Mouse (Mus musculus) limb, embryonic 10.5 days (tissue): ENCODE results near the gene Fiz1. TPM values are rescaled to one million over a fixed set of nuclear protein-coding genes. Genes with fewer than 3 reads are reported as not detected.

Source experiments
- DNase-seq: peaks from one replicate; pipeline ENCODE4 v3.0.0-alpha.2; 2017; ENCODE audit warnings: low spot score
- H3K27ac ChIP-seq: fragments of 300-500 bp; sonication (generic); 2 replicates; pipeline ENCODE4 v1.5.1; 2016; ENCODE audit warnings: mild to moderate bottlenecking
- H3K27me3 ChIP-seq: fragments of 300-500 bp; sonication (generic); 2 replicates; pipeline ENCODE4 v1.6.1; 2016; ENCODE audit warnings: low read depth, mild to moderate bottlenecking; ENCODE audit not compliant: poor library complexity, severe bottlenecking
- H3K36me3 ChIP-seq: fragments of 300-500 bp; sonication (generic); 2 replicates; pipeline ENCODE4 v1.6.1; 2016; ENCODE audit warnings: mild to moderate bottlenecking, moderate library complexity
- H3K4me1 ChIP-seq: fragments of 300-500 bp; sonication (generic); 2 replicates; pipeline ENCODE4 v1.6.1; 2016
- H3K4me3 ChIP-seq: fragments of 300-500 bp; sonication (generic); 2 replicates; pipeline ENCODE4 v1.5.1; 2016; ENCODE audit warnings: mild to moderate bottlenecking, moderate library complexity
- H3K9me3 ChIP-seq: fragments of 300-500 bp; sonication (generic); replicated peaks from 2 replicates; pipeline ENCODE4 v1.6.1; 2016; ENCODE audit warnings: mild to moderate bottlenecking
- WGBS: fragments of 180-500 bp; shearing (Covaris S2); methylation state at CpG from one replicate; pipeline ENCODE4 v1.1.7; 2016; 5-methylcytosine and 5-hydroxymethylcytosine counted together
- polyA plus RNA-seq: library from polyadenylated mRNA; unstranded; fragments of >200 nt; fragmentation: Nextera tagmentation; extraction: Ambion mirVana; gene quantifications from 2 replicates; pipeline ENCODE4 v1.2.1, GENCODE M21; 2016

The Fiz1 gene
- polyA plus RNA-seq, 1 experiment from 2014 or later: 68.3 TPM

DNA sequence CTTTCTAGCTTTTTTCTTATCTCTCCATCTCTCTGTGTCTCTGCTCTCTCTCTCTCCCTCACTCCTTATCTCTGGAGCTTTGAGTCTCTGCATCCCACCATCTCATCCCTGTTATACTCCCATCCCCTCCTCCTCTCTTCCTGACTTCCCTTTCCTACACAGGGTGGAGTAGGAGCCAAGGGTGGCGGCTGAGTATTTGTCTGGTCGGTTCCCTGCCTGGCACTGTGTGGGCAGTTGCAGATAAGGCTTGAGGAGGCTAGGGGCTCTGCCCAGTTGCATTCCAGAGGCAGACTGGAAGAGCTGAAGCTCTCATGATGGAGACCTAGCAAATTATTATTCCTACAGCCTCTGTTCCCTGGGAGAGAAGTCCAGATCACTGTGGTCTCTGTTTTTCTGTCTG is 26.2 kb downstream of the Fiz1 start:
- H3K4me1 ChIP-seq: peaks cover under 1% of the 10 kb centered on the region; the same call in 1 of the 2 replicates
- H3K36me3 ChIP-seq: peaks cover 20% of the 10 kb centered on the region
- H3K27me3 ChIP-seq: peaks cover 15% of the 10 kb centered on the region
- 73% methylated on average over 2 of the region's 2 CpGs for WGBS
- H3K27ac ChIP-seq: no peak overlapping the region
- no peak for DNase-seq
- no peak overlapping the region for H3K4me3 ChIP-seq
- 0 out of 2 replicates have a peak, but pooled peaks cover 2% of the 10 kb centered on the region for H3K9me3 ChIP-seq

- WGBS: 91% methylated on average over 7 of the region's 7 CpGs
- no peak overlapping the region for H3K4me3 ChIP-seq
- H3K27me3 ChIP-seq: no peaks in the 10 kb centered on the region
These were observed 37.7 kb downstream of the Fiz1 start for GRCm38 (mm10) chr7:4976832-4977231.

GRCm38 (mm10) chr7:4975455-4975854 is 39.0 kb downstream of the Fiz1 start:
- H3K4me3 ChIP-seq: no peak overlapping the region
- no peaks in the 10 kb centered on the region for H3K36me3 ChIP-seq
- no peak for DNase-seq
- H3K27me3 ChIP-seq: no peaks in the 10 kb centered on the region
- no peaks in the 10 kb centered on the region for H3K9me3 ChIP-seq
- peaks cover 3% of the 10 kb centered on the region; the same call in 1 of the 2 replicates for H3K4me1 ChIP-seq
- WGBS: 56% methylated on average over 4 of the region's 4 CpGs
- H3K27ac ChIP-seq: no peak overlapping the region

More at GRCm38 (mm10) chr7:4976832-4977231, 37.7 kb downstream of the Fiz1 start:
- H3K36me3 ChIP-seq: no peaks in the 10 kb centered on the region
- no peaks in the 10 kb centered on the region for H3K9me3 ChIP-seq
- H3K4me1 ChIP-seq: peaks cover 3% of the 10 kb centered on the region; the same call in 1 of the 2 replicates
- DNase-seq: no peak
- H3K27ac ChIP-seq: no peak overlapping the region

- Histone ChIP-seq H3K27me3 (no peaks in the 10 kb centered on the region), H3K27ac (no peak overlapping the region), H3K9me3 (no peaks in the 10 kb centered on the region), H3K36me3 (no peaks in the 10 kb centered on the region), H3K4me1 (peaks cover 3% of the 10 kb centered on the region; the same call in 1 of the 2 replicates), H3K4me3 (no peak overlapping the region)
- 82% methylated on average over 18 of the region's 18 CpGs for WGBS
- DNase-seq: no peak
These were observed 42.0 kb downstream of the Fiz1 start for GRCm38 (mm10) chr7:4972321-4973047.

DNA sequence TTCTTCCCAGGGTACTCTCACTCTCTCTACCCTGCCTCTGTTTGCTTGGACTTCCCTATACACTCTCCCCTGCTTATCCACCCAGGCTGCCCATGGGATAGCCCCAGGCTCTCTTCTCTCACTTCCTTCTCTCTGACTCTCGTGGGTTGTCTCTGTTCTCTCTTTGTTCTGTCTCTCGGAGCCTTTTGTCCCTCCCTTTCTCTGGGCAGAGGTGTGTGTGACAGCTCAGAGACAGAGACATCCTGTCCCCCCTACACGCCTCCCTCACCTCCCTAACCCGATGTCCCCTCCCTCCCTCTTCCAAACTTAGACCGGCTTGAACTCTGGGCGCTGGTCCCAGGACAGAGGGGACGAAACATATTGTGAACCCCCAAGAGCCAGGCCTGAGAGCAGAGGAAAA is 42.8 kb downstream of the Fiz1 start:
- H3K4me3 ChIP-seq: no peak overlapping the region
- H3K4me1 ChIP-seq: peaks cover 3% of the 10 kb centered on the region; the same call in 1 of the 2 replicates
- H3K36me3 ChIP-seq: no peaks in the 10 kb centered on the region
- no peaks in the 10 kb centered on the region for H3K9me3 ChIP-seq
- no peak for DNase-seq
- no peaks in the 10 kb centered on the region for H3K27me3 ChIP-seq
- 16% methylated on average over 7 of the region's 7 CpGs for WGBS
- no peak overlapping the region for H3K27ac ChIP-seq

DNA sequence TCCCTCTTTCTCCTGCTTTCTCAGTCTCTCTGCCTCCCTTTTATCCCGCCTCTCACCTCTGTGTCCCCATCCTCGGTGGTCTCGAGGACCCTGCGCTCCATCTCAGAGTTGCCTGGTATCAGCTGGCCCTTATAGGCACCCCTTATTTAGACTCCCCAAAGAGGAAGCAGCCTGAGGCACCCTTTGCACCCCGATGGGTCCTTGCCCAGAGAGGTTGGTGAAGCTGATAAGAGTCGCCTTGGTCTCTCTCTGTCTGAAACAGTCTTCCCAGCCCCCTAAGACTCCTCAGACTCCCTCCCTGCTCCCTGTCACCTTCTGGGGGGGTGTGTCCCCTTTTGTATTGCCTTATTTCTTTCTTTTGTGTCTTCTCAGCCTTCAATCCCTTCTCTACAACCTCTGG is 43.4 kb downstream of the Fiz1 start, which contains the start of gene Sbk3:
TSS of gene Sbk3 (minus strand) at position 101 of the 400 bp plus-strand sequence.
- Histone ChIP-seq H3K4me3 (no peak within 1 kb of the TSS), H3K9me3 (no peaks in the 10 kb centered on the region), H3K36me3 (no peaks in the 10 kb centered on the region), H3K27ac (no peak within 1 kb of the TSS), H3K27me3 (no peaks in the 10 kb centered on the region), H3K4me1 (peaks cover 3% of the 10 kb centered on the region; the same call in 1 of the 2 replicates)
- DNase-seq: no peak
- WGBS: 51% methylated on average over 6 of the region's 6 CpGs

GRCm38 (mm10) chr7:4964988-4965387 is 49.5 kb downstream of the Fiz1 start:
- Histone ChIP-seq H3K36me3 (no peaks in the 10 kb centered on the region), H3K27ac (no peak overlapping the region), H3K9me3 (no peaks in the 10 kb centered on the region), H3K4me3 (no peak overlapping the region), H3K27me3 (no peaks in the 10 kb centered on the region), H3K4me1 (peaks cover 7% of the 10 kb centered on the region; the same call in 1 of the 2 replicates)
- DNase-seq: no peak
- WGBS: 82% methylated on average over 5 of the region's 5 CpGs

DNA sequence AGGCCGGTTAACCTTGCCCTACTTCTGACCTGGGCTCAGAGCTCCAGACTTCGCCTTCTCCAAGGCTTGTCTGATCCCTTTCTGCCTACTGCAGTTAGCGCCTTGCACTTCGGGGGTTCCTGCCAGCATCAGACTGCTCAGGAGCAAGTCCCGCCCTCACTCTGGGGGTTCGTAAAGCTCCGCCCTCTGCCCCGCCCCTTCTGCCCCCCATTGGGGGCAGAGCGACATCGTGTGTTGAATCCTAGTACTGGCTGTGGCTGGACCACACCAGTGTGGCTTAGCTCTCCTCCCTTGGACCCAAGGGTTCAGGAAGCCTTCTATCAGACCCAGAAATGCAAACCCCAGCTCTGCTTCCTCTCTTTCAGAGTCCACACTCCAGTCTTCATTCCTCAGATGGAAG is 50.2 kb downstream of the Fiz1 start, which contains the start of gene Sbk2:
TSS of gene Sbk2 (minus strand) at position 135 of the 400 bp plus-strand sequence.
- no peaks in the 10 kb centered on the region for H3K27me3 ChIP-seq
- 3% methylated on average over 10 of the region's 10 CpGs for WGBS
- H3K27ac ChIP-seq: no peak within 1 kb of the TSS
- H3K9me3 ChIP-seq: no peaks in the 10 kb centered on the region
- H3K4me3 ChIP-seq: no peak within 1 kb of the TSS
- H3K36me3 ChIP-seq: no peaks in the 10 kb centered on the region
- peaks cover 7% of the 10 kb centered on the region; the same call in 1 of the 2 replicates for H3K4me1 ChIP-seq
- DNase-seq: peak; percentile 72

DNA sequence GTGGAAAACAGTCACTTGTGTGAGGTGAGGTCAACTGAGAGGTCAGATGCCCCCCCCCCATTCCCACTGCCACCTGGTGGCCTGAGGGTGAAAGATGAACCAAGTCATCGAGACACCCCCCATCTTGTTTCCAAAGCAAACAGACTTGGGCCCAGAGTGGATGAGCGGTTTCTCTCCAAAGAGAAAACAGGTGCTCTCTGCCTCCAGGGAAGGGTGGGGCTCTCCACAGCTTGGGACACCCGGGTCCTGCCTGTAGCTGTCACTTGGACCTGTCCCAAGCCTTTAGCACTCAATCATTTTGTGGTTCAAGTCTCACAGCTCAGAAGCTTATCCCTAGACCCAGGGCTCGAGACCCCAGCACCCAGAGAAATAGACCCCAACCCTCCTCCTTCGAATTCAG is 51.0 kb downstream of the Fiz1 start:
- H3K9me3 ChIP-seq: no peaks in the 10 kb centered on the region

DNA sequence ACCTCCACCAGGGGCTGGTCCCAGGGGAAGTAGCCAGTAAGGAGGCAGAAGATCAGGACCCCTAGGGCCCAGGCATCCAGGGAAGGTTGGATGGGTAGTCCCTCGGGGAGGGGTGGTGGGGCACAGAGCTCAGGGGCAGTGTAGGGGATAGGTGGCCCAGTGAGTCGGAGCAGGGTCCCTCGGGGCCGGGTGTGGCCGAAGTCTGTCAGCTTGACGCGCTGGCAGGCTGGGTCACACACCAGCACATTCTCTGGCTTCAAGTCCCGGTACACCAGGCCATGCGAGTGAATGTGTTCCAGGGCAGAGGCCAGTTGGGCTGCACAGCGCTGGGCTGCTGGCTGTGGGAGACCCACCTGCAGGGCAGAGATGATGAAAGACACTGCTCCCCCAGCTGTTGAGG is 57.1 kb downstream of the Fiz1 start:
- 82% methylated on average over 10 of the region's 10 CpGs for WGBS

More for the DNA sequence above, 51.0 kb downstream of the Fiz1 start:
- WGBS: 79% methylated on average over 5 of the region's 5 CpGs
- Histone ChIP-seq H3K27me3 (no peaks in the 10 kb centered on the region), H3K36me3 (no peaks in the 10 kb centered on the region), H3K27ac (no peak overlapping the region), H3K4me3 (no peak overlapping the region), H3K4me1 (peaks cover 7% of the 10 kb centered on the region; the same call in 1 of the 2 replicates)
- DNase-seq: no peak

More for the DNA sequence above, 57.1 kb downstream of the Fiz1 start:
- no peaks in the 10 kb centered on the region for H3K9me3 ChIP-seq
- no peaks in the 10 kb centered on the region for H3K36me3 ChIP-seq
- DNase-seq: no peak
- H3K4me1 ChIP-seq: no peaks in the 10 kb centered on the region
- H3K27ac ChIP-seq: peak overlapping the region; percentile 19; the same call in 1 of the 2 replicates
- no peaks in the 10 kb centered on the region for H3K27me3 ChIP-seq
- H3K4me3 ChIP-seq: no peak overlapping the region

Other genes with a start within 250 kb of the Fiz1 start
- gene Fam71e2, start 243.4 kb downstream of the Fiz1 start, polyA plus RNA-seq: not detected in 2 replicates
- 0.09 TPM in 1 of 2 replicates, not detected in the other for gene Il11, start 231.8 kb downstream of the Fiz1 start, polyA plus RNA-seq
- not detected in 2 replicates for gene Tmem190, start 231.8 kb downstream of the Fiz1 start, polyA plus RNA-seq
- gene Tmem238, start 225.0 kb downstream of the Fiz1 start, polyA plus RNA-seq: 4.8 and 5.8 TPM in 2 replicates
- 396 and 427 TPM in 2 replicates for gene Rpl28, start 221.8 kb downstream of the Fiz1 start, polyA plus RNA-seq
- gene Ube2s, start 202.1 kb downstream of the Fiz1 start, polyA plus RNA-seq: 500 and 550 TPM in 2 replicates
- 0.16 and 0.18 TPM in 2 replicates for gene Shisa7, start 170.0 kb downstream of the Fiz1 start, polyA plus RNA-seq
- 2.6 and 3.1 TPM in 2 replicates for gene Isoc2b, start 144.4 kb downstream of the Fiz1 start, polyA plus RNA-seq
- 0.46 and 0.64 TPM in 2 replicates for gene Isoc2a, start 137.5 kb downstream of the Fiz1 start, polyA plus RNA-seq
- gene Gm36210, start 108.2 kb downstream of the Fiz1 start, polyA plus RNA-seq: not detected in 2 replicates
- 4.2 and 5.1 TPM in 2 replicates for gene Zfp628, start 99.5 kb downstream of the Fiz1 start, polyA plus RNA-seq
- gene Nat14, start 92.7 kb downstream of the Fiz1 start, polyA plus RNA-seq: 2.8 and 4.9 TPM in 2 replicates
- gene Ssc5d, start 88.9 kb downstream of the Fiz1 start, polyA plus RNA-seq: 0.95 and 2.0 TPM in 2 replicates
- 0.10 and 0.18 TPM in 2 replicates for gene Sbk2, start 50.3 kb downstream of the Fiz1 start, polyA plus RNA-seq
- gene Sbk3, start 43.5 kb downstream of the Fiz1 start, polyA plus RNA-seq: not detected in 2 replicates
- 21.9 and 28.3 TPM in 2 replicates for gene Zfp579, start 18.5 kb downstream of the Fiz1 start, polyA plus RNA-seq
- gene Zfp524, start 282 bp downstream of the Fiz1 start, polyA plus RNA-seq: 8.2 and 9.0 TPM in 2 replicates
- 2.0 TPM in 1 of 2 replicates, not detected in the other for gene Gm44973, start 799 bp upstream of the Fiz1 start, polyA plus RNA-seq
- 7.5 and 7.7 TPM in 2 replicates for gene Zfp865, start 5.7 kb upstream of the Fiz1 start, polyA plus RNA-seq
- 5.5 and 9.0 TPM in 2 replicates for gene Ccdc106, start 5.9 kb upstream of the Fiz1 start, polyA plus RNA-seq
- gene 4632433K11Rik, start 19.4 kb upstream of the Fiz1 start, polyA plus RNA-seq: not detected in 2 replicates
- 2.5 and 4.0 TPM in 2 replicates for gene Zfp784, start 23.7 kb upstream of the Fiz1 start, polyA plus RNA-seq
- 30.1 and 34.3 TPM in 2 replicates for gene Zfp580, start 36.8 kb upstream of the Fiz1 start, polyA plus RNA-seq
- gene U2af2, start 47.4 kb upstream of the Fiz1 start, polyA plus RNA-seq: 202 and 203 TPM in 2 replicates
- 64.5 and 69.1 TPM in 2 replicates for gene Epn1, start 65.5 kb upstream of the Fiz1 start, polyA plus RNA-seq
- not detected in 2 replicates for gene Rfpl4, start 102.3 kb upstream of the Fiz1 start, polyA plus RNA-seq
- 0.20 and 0.53 TPM in 2 replicates for gene Rasl2-9, start 111.3 kb upstream of the Fiz1 start, polyA plus RNA-seq
- gene Vmn1r55, start 135.0 kb upstream of the Fiz1 start, polyA plus RNA-seq: 0.05 TPM in 1 of 2 replicates, not detected in the other
- not detected in 2 replicates for gene Vmn1r56, start 182.1 kb upstream of the Fiz1 start, polyA plus RNA-seq
- not detected in 2 replicates for gene Vmn1r57, start 203.8 kb upstream of the Fiz1 start, polyA plus RNA-seq